Mouse (Mus musculus): ENCODE measurements around the gene En1. TPM values are rescaled to one million over a fixed set of nuclear protein-coding genes. Genes with fewer than 3 reads are reported as not detected.

The En1 gene
- polyA plus RNA-seq, 1 experiment from 2014 or later = 0.05 TPM

DNA sequence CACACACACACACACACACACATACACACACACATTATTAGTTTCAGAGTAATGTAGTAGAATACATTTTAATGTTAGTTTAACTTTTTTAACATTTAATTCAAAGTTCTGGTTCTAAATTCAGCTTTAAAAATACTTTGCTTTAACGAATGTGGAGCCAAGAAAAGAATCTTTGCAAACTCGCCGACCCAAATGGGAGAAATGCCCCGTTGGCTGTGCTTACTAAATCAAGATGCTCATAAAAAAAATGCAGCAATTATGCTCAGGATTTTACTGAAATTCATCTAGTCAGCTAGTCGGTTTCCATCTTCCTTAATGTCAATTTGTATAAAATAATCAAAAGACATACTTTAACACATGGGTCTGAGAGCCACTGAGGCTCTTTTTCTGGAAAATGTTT is 49.8 kb downstream of the En1 start:
- Histone ChIP-seq H3K9ac (no peak overlapping the region), H3K4me1 (no peaks in the 10 kb centered on the region; the same call in 1 of the 2 replicates), H3K27me3 (no peaks in the 10 kb centered on the region), H3K36me3 (no peaks in the 10 kb centered on the region), H3K4me3 (replicated peaks) (no peak overlapping the region), H3K9me3 (replicated peaks) (no peaks in the 10 kb centered on the region), H3K4me2 (no peak overlapping the region), H3K27ac (no peak overlapping the region)
- 77% methylated on average over 5 of the region's 5 CpGs for WGBS
- no peak for ATAC-seq (replicated peaks; ENCODE audit: low FRiP score)

DNA sequence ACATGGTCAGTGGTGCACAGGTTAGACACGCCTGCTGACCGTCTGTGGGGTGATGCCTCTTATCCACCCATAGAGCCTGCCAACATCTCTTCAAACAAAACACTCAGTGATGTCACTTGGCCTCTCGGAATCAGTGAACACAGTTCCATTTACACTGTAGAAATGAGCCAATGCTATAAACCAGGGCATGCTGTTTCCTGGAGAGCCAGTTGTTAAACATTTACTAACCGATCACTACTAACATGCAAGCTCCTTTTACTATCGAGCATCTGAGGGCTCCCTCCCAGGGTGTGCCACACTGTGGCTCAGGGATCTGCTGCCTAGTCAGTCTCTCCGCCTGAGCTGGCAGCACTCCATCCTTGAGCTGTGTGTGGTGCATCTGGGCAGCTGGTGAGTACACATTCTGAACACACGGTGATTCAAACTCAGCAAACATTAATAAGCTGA is 52.8 kb downstream of the En1 start:
- Histone ChIP-seq H3K9ac (no peak overlapping the region), H3K4me1 (no peaks in the 10 kb centered on the region; the same call in 1 of the 2 replicates), H3K36me3 (no peaks in the 10 kb centered on the region), H3K4me3 (replicated peaks) (no peak overlapping the region), H3K9me3 (replicated peaks) (no peaks in the 10 kb centered on the region), H3K27ac (no peak overlapping the region), H3K4me2 (no peak overlapping the region), H3K27me3 (no peaks in the 10 kb centered on the region)
- 57% methylated on average over 7 of the region's 7 CpGs for WGBS
- peak; percentile 87 for ATAC-seq (replicated peaks; ENCODE audit: low FRiP score)

Other genes with a start within 250 kb of the En1 start
- gene Marco, start 97.4 kb upstream of the En1 start, polyA plus RNA-seq (2015; fragmentation: Nextera tagmentation; extraction: Ambion mirVana) = 0.41 and 0.90 TPM in 2 replicates

All from kidney, embryonic 15.5 days (tissue).